Mouse (Mus musculus) retina, embryonic 14.5 days (tissue): ENCODE data around the gene BC035044.
"Not testable (repeated sequence)": the region's sequence is repeated elsewhere in the genome, so short reads cannot be mapped to it uniquely, and the experiment has no call there.

Source experiments
- DNase-seq: peaks from one replicate; pipeline ENCODE4 v3.0.0-alpha.2; 2015; ENCODE audit warnings: low spot score

BC035044 gene

GRCm38 (mm10) chr6:128833046-128833445 lies 57.9 kb downstream of the BC035044 start:
- DNase-seq = no peak

- DNase-seq = no peak
Measured at GRCm38 (mm10) chr6:128829837-128830236, 61.1 kb downstream of the BC035044 start.

- no peak for DNase-seq
Measured at GRCm38 (mm10) chr6:128826781-128827180, 64.1 kb downstream of the BC035044 start.

GRCm38 (mm10) chr6:128826132-128826531 lies 64.8 kb downstream of the BC035044 start, which contains the start of the genes Gm44511 and Klrb1b:
TSS of gene Gm44511 (minus strand) at chr6:128826315.
TSS of gene Klrb1b (minus strand) at chr6:128826331.
- no peak for DNase-seq

- no peak for DNase-seq
Measured at GRCm38 (mm10) chr6:128818083-128818802, 72.7 kb downstream of the BC035044 start.

- peak; percentile 54 for DNase-seq
Measured at GRCm38 (mm10) chr6:128808532-128808931, 82.4 kb downstream of the BC035044 start.

GRCm38 (mm10) chr6:128807021-128807420 lies 83.9 kb downstream of the BC035044 start:
- no peak for DNase-seq

- peak; percentile 84 for DNase-seq
Measured at GRCm38 (mm10) chr6:128804823-128805640, 85.9 kb downstream of the BC035044 start.

GRCm38 (mm10) chr6:128802999-128803857 lies 87.7 kb downstream of the BC035044 start:
- peak; percentile 99 for DNase-seq

GRCm38 (mm10) chr6:128802557-128802956 lies 88.4 kb downstream of the BC035044 start:
- no peak for DNase-seq

- not testable (repeated sequence) for DNase-seq
Measured at GRCm38 (mm10) chr6:128800696-128801095, 90.2 kb downstream of the BC035044 start.

- DNase-seq = no peak
Measured at GRCm38 (mm10) chr6:128799896-128800270, 91.0 kb downstream of the BC035044 start.

GRCm38 (mm10) chr6:128799144-128799895 lies 91.6 kb downstream of the BC035044 start:
- DNase-seq = peak; percentile 96
